Mouse (Mus musculus) gonadal fat pad, adult 2 months (tissue): ENCODE measurements around the gene Llph. TPM values are rescaled to one million over a fixed set of nuclear protein-coding genes. Genes with fewer than 3 reads are reported as not detected.
"Not testable (repeated sequence)": the region's sequence is repeated elsewhere in the genome, so short reads cannot be mapped to it uniquely, and the experiment has no call there.

Source experiments
- DNase-seq: peaks from one replicate; pipeline ENCODE4 v3.0.0-alpha.2; 2012; ENCODE audit warnings: low read depth
- polyA plus RNA-seq: library from polyadenylated mRNA; depleted of rRNA; stranded (reverse); fragments of >200 nt; gene quantifications from 2 replicates; pipeline ENCODE4 v1.2.3, GENCODE M21; 2012; rRNA removed

Llph gene
- 6.7 and 9.9 TPM in 2 replicates for polyA plus RNA-seq

DNA sequence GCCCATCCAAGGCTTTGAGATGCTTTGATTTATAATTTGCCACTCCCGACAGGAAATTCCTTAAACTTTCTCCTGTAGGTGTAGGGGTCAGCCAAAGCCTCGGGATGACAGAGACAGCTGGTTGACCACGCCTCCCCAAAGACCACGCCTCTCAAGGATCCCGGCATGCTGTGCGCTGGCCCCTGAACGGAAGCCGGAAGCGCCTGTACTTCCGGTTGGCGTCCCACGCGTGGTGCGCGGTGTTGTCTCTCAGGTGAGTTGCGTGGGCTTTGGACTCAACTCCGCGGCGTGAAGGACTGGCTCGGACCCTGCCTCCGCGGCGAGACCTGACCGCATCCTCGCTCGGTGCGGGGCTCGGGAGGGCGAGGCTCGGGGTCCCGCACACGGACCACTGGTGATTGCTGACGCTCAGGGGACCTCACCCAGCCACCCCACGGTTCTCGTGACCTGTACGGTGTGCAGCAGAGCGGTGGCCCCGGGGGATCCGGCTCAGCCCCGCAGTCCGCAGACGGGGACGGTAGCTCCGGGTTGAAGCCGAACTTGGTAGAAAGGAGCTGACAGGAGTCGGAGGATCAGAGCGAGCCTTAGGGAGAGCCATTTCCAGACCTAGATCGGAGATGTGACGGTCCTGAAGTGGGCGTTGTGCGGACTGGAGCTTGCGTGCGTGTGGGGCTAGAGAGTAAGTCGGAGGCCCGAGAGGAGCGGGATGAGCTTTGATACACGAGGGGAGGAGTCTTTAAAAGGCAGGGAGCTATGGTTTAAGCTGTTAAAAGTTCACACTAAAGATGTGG is at the start of gene Llph:
TSS of gene Llph (plus strand) at position 200 of the 791 bp plus-strand sequence.
- DNase-seq: no peak

DNA sequence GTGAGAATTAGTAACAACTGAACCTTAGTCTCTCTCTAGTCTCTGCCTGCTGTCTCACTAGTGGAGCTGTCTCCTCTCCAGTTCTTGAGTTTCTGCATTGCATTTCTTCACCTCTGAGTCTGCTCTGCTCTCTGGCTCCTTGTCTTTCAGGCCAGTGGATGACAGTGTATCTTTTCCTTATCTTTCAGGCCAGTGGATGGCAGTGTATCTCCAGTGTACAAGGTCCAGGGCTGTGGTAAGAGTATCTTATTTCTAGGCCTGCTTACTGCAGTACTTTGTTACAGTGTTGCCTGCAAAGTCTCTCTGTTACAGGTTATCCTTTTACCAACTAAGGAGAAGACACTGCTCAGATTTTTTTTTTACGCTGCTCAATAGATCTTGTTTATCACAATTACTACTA is 44.0 kb upstream of the Llph start:
- no peak for DNase-seq

DNA sequence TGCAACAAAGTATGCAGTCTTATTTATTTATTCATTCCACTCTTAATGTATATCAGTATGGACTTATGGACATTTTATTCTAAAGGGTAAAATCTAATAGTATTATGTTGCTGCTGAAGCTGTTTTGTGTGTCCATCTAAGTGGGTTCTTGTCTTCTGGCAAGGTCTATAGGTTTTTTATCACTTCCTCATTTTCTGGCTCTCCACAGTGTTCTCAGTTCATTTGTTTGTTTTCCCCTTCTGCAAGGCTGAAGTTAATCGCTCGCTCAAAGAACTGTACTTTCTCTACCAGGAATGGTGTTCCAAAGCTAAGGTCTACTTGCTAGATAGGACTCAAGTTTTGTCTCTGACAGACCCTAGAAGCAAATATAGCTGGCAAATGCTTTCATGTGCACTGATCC is 43.5 kb upstream of the Llph start:
- no peak for DNase-seq

- no peak for DNase-seq
These were observed 38.4 kb upstream of the Llph start for GRCm38 (mm10) chr10:120188513-120188912.

DNA sequence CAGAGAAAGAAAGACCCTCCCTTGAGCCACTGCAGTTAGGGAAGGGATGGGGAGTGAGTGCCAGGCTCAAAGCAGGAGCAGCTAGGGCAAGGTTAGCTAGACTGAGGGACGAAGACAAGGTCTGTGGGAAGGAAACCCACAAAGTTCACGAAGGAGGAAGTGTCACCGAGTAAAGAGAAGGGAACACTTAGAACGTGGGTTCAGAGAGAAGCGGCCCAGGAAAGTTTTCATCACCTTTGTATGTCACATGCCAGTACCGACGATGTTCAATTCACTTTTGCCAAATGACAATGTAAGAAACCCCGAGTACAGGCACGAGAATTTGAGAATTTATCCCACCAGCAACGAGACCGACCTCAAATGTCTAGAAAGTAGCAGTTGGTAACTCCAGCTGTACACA is 37.6 kb upstream of the Llph start:
- no peak for DNase-seq

- no peak for DNase-seq
These were observed 37.1 kb upstream of the Llph start for GRCm38 (mm10) chr10:120189782-120190181.

DNA sequence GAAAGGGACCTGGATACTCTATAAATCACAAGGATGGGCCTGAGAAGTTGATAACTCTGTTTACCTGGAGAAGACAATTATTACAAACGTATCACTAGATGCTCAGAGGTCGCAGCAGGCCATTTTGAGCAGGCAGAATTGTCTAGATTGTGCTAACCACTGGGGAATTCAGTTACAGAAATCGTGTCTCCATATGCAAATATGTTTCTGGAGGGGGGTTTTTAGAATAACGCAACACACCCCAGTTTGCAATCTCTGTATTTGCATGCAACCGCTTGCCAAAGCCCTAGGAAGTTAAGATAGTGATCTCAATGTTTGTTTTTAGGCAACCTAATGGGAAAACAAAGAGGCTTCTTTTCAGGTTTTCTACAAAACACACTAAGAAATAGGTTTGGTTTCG is 35.7 kb upstream of the Llph start:
- DNase-seq: no peak

DNA sequence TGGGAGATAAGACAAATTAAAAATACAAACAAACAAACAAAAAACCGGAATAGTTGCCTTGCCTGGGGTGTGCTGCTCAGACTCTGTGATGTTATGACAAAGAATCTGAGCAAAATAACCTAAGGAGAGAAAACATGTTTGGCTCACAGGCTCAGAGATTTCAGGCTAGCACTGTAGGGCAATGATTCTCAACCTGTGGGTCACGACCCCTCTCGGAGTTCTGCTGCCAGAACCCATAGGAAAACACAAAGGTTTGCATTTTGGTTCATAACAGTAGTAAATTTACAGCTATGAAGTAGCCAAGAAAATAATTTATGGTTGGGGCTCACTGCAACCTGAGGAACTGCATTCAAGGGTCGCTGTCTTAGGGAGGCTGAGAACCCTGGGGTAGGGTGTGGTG is 34.6 kb upstream of the Llph start:
- DNase-seq: no peak

DNA sequence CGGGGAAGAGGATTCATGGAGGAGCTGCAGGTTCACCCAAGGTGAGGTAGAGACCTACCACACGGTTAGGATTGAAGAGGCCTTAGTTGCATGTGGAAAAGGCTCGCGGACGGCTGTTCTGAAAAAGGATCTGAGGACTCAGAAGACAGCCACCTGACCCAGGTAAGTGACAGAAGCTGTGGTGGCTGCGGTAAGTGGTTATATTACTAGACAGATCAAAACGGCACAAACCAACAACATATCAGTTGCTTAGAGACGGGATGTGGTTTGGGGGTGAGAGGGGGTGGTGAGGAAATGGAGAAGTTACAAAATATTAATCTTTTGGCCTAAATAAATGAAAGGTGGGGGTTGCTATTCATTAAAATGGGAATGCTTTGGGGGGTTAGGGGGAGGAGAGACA is 33.6 kb upstream of the Llph start:
- no peak for DNase-seq

DNA sequence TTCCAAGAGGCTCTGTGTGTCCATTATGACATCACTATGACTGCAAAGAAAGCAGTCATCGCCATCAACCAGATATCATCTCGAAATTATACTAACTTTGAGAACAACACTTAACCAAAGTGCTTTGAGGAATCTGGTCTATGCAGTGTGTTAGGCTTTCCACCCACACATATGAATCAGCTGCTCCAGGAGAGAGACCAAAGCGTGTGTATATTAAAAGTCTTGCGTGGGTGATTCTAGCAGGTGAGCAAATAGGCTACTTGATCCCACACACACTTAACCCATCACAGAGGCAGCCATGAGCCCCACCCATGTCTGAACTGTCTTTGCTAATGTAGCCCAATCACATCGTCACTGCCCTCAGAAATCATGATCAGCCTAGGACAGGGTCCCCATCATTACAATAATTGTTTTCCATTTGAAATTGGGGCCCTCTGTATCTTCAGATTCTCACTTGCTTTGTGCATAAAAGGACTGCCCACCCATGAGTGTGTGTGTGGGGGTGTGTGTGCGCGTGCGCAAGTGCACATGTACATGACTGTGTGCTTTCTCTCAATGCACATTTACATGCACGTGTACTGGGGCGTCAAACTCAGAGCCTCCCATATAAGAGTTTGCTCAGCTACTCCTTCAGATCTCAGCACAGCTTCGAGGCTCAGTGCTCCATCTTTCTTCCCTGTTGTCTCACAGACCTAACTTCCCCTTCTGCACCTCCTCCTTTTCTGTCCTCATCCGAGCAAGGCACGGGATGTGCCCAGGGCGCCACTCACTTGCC is 29.6 kb upstream of the Llph start:
- DNase-seq: no peak

DNA sequence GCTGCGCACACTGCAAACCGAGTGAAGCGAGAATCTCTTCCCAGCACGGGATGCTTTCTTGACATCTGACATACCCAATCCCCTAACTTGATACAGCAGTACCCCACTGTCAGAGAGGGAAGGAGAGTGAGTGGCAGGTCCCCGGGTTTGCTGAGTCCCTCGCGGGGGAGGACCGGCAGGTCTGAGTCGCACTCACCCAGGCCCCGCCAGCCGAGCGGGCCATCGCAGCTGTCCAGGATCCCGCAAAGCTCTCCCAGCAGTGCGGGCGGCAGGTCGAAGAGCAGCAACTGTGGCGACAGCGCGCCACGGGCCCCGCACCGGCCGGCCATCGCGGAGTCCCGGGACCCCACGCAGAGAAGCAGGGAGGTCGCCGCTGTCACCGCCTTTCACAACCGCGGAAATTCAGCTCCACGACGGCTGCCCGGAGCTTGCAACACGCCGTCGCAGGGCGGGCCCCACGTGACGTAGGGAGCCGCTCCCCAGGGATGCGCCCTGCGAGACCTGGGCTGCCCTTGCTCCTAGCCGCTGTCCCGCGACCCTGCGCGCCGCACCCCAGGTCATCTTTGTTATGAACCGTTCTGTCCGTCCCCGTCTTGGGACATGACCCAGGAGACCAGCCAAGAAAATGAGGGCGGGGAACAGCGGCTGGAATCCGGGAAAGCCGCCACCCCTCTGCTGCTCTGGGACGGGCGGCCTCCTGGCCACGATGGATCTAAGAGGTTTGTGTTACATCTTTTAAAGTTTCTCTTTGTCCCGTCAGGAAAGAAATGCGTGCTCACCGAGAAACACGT is 25.5 kb upstream of the Llph start, which contains the start of gene Tmbim4:
TSS of gene Tmbim4 (plus strand) at position 460 of the 791 bp plus-strand sequence.
- DNase-seq: no peak

DNA sequence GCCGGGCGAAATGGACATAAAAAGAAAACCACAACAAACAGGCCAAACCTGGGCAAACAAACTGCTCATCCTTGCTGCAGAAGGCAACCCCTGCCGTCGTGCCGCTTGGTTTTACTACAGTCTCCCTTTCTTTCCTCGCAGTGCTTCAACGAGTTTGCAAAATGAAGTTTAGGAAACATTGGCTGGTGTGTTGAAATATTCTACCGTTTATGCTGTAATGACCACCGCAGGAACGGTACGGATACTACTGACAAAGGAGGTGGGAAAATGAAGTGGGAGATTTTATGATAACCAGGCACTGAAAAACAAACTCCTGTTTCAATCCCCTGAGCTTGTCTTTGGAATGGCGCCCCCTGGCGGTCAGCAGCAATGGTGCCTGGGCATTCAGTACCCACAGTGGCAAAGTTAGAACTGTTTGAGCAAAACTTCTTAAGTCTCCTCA is 24.9 kb upstream of the Llph start, which contains the start of gene Irak3:
TSS of gene Irak3 (minus strand) at position 170 of the 442 bp plus-strand sequence.
- DNase-seq: no peak

DNA sequence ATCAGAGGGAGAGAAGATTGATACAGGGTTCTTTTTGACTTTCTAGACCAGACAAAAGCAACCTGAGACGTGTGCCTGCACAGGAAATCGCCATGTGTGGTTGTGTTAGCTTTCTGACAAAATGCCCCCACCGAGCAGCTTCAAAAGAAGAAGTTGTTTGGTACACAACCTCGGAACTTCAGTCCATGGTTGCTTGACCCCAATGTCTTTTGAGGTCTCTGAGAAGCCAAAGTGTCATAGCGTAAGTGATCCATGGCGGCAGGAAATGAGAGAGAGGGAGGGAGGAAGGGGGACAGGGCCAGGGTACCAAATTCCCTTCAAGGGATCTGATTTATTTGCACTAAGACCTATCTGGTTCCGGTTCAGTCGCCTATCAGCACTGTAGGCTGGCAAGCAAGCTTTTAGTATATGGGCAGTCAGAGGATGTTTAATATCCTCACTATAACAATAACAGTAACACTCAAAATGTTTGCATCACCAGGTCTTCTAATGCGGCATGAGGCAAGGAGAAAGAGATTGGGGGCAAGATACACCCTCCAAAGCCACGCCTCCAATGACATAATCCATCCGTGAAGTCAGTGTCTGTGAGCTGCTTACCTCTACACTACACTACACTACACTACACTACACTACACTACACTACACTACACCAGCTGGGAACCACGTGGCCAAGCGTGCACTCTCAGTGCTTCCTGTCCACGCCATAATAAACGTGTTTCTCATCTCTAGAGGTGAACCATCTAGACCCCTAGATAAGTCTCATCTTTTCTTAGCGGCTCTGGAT is 24.2 kb upstream of the Llph start:
- DNase-seq: no peak

GRCm38 (mm10) chr10:120204591-120205210 is 22.2 kb upstream of the Llph start:
- no peak for DNase-seq

DNA sequence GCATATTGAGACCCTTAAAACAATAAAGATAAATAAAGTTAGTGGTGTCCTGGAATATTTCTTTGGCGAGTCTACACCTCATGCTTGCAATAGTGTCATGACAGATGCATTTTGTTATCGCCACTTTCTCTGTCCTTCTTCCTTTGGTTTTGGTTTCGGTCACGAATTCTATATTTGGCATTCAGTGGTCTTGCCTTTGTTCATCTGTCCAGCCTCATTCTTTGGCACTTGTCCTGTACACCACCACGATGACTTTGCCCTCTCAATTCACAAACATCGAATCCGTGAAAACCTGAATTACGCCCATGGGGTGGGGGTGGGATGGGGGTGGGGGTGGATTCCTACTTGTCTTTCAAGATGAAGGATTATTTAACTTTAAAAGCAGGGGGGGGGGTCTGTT is 18.9 kb upstream of the Llph start:
- DNase-seq: no peak

DNA sequence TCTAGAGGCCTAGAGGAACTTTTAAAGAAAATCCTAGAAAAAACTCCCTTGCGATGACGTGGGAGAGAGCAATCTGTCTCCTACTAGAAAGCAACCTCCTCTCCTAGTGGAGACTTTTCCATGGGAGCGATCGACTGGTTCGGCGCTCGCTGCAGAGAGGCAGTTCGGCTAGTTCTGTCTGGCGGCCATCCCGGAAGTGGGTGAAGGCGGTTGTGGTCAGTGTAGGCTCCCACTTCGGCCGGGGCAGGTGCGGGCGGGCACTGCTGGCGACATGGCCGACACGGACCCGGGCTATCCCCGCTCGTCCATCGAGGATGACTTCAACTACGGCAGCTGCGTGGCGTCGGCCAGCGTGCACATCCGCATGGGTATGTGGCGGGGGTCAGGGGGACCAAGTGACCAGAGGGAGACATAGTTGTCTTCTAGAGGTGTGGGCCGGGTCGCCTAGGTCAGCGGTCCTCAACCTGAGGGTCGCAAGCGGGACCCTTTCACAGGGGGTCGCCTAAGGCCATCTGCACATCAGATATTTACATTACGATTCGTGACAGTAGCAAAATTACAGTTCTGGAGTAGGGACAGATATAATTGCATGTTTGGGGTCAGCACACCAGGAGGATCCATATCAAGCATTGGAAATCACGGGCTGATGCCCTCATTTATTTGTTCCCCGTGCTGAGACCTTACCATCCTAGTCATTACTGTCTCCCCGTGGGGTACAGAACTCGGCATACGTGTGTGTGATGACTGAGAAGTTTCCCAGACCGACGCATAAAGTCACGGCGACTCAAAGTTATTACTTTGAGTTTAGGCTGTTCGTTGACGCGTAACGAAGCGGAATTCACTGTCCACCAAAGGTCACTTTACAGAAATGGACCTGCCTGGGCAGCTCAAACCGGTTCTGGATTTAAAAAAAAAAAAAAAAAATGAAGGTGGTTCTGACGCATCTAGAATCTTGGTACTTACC is 18.0 kb upstream of the Llph start:
- DNase-seq: no peak

- no peak for DNase-seq
These were observed 17.3 kb upstream of the Llph start for GRCm38 (mm10) chr10:120209539-120209925.

DNA sequence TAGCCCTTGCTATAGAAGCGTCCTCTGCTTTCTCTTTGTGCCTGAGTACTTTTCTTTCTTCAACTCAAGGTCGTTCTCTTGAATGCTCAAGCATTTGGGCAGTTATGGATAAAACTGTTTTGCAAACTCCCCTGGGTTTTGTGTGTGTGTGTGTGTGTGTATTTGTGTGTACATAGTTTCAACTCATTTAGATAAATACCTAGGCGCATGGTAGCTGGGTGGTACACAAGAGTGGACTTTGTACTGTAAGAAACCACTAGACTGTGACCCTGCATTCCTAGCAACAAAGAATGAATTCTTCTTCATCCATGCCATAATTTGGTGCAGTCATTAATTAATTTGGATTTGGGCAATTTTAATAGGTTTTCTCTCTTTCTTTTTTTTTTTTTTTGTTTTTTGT is 16.8 kb upstream of the Llph start:
- no peak for DNase-seq

DNA sequence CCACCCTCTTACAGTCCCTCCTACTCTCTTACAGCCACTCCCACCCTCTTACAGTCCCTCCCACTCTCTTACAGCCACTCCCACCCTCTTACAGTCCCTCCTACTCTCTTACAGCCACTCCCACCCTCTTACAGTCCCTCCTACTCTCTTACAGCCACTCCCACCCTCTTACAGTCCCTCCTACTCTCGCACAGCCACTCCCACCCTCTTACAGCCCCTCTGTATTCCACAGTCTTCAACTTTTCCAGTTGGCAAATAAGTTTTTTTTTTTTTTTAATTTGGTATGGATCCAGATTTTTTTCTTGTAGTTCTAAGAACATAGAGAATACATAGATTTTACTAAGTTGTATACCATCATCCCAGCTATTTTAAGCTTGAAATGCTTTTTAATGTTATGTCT is 9.8 kb upstream of the Llph start:
- not testable (repeated sequence) for DNase-seq

- DNase-seq: no peak
These were observed 7.9 kb upstream of the Llph start for GRCm38 (mm10) chr10:120218996-120219395.
